Mouse (Mus musculus) midbrain, embryonic 15.5 days (tissue): ENCODE results near the gene Arhgap30. TPM values are rescaled to one million over a fixed set of nuclear protein-coding genes. Genes with fewer than 3 reads are reported as not detected.

Experiments
- ATAC-seq: fragments of 200-750 bp; cut with Nextera tagmentation; replicated peaks from 2 replicates; pipeline ENCODE4 v1.8.0; 2017; ENCODE audit warnings: moderate TSS enrichment
- H3K27ac ChIP-seq: fragments of 300-500 bp; sonication (generic); 2 replicates; pipeline ENCODE4 v1.5.1; 2015; ENCODE audit warnings: mild to moderate bottlenecking, inconsistent platforms
- H3K27me3 ChIP-seq: fragments of 300-500 bp; sonication (generic); replicated peaks from 2 replicates; pipeline ENCODE4 v1.6.1; 2015; ENCODE audit warnings: inconsistent platforms
- H3K36me3 ChIP-seq: fragments of 300-500 bp; sonication (generic); replicated peaks from 2 replicates; pipeline ENCODE4 v1.6.1; 2015; ENCODE audit warnings: inconsistent platforms
- H3K4me1 ChIP-seq: fragments of 300-500 bp; sonication (generic); 2 replicates; pipeline ENCODE4 v1.6.1; 2015; ENCODE audit warnings: inconsistent platforms
- H3K4me2 ChIP-seq: fragments of 300-500 bp; sonication (generic); 2 replicates; pipeline ENCODE4 v1.6.1; 2015; ENCODE audit warnings: inconsistent platforms, mild to moderate bottlenecking, moderate library complexity
- H3K4me3 ChIP-seq: fragments of 300-500 bp; sonication (generic); 2 replicates; pipeline ENCODE4 v1.5.1; 2015; ENCODE audit warnings: mild to moderate bottlenecking, inconsistent platforms
- H3K9ac ChIP-seq: fragments of 300-500 bp; sonication (generic); 2 replicates; pipeline ENCODE4 v1.6.1; 2015; ENCODE audit warnings: mild to moderate bottlenecking, inconsistent platforms
- H3K9me3 ChIP-seq: fragments of 300-500 bp; sonication (generic); 2 replicates; pipeline ENCODE4 v1.6.1; 2016; ENCODE audit warnings: inconsistent platforms
- WGBS: fragments of 180-500 bp; shearing (Covaris S2); methylation state at CpG from one replicate; pipeline ENCODE4 v1.1.7; 2015; ENCODE audit warnings: mixed read lengths; 5-methylcytosine and 5-hydroxymethylcytosine counted together
- polyA plus RNA-seq: library from polyadenylated mRNA; unstranded; fragments of >200 nt; fragmentation: Nextera tagmentation; extraction: Ambion mirVana; gene quantifications from 2 replicates; pipeline ENCODE4 v1.2.1, GENCODE M21; 2015

Gene Arhgap30
- polyA plus RNA-seq, 1 experiment from 2014 or later = 0.66 TPM

DNA sequence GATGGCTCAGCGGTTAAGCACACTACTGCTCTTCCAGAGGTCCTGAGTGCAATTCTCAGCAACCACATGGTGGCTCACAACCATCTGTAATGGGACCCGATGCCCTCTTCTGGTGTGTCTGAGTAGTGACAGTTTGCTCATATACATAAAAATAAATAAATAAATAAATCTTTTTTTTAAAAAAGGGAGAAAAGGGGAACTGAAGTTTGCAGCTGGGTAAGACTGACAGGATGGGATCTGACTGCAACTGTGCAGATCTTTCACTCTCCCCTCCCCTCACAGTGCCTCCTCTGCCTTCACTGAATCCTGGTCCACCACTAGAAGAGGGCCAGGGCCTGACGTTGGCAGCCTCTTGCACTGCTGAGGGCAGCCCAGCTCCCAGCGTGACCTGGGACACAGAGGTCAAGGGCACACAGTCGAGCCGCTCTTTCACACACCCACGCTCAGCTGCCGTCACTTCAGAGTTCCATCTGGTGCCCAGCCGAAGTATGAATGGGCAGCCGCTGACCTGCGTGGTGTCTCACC is 6.6 kb upstream of the Arhgap30 start:
- Histone ChIP-seq H3K4me2 (no peak overlapping the region), H3K27me3 (no peaks in the 10 kb centered on the region), H3K36me3 (no peaks in the 10 kb centered on the region), H3K4me3 (no peak overlapping the region), H3K9me3 (no peaks in the 10 kb centered on the region), H3K4me1 (peaks cover 4% of the 10 kb centered on the region; the same call in 1 of the 2 replicates), H3K27ac (no peak overlapping the region), H3K9ac (no peak overlapping the region)
- 79% methylated on average over 11 of the region's 11 CpGs for WGBS
- no peak for ATAC-seq

DNA sequence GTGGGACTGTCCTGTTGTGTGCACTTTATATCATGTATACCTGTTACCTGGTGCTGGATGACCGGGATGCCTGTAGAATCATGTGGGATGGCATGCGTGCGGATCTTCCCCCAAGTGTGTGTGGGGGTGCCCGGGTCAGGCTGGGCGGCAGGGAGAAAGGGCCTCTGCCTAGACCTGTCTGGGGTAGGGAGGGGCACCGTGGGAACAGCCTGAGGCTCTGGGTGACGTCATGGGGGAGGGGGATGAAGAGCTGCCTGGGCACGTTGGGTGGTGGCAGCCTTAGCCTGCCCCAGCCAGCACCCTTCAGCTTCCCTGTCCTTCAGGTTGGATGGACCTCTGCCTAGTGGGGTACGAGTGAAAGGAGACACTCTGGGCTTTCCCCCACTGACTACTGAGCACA is 4.4 kb upstream of the Arhgap30 start:
- Histone ChIP-seq H3K36me3 (no peaks in the 10 kb centered on the region), H3K4me1 (peaks cover 4% of the 10 kb centered on the region; the same call in 1 of the 2 replicates), H3K27me3 (no peaks in the 10 kb centered on the region), H3K4me3 (no peak overlapping the region), H3K4me2 (no peak overlapping the region), H3K9me3 (no peaks in the 10 kb centered on the region), H3K9ac (no peak overlapping the region), H3K27ac (no peak overlapping the region)
- no peak for ATAC-seq
- 72% methylated on average over 9 of the region's 9 CpGs for WGBS

DNA sequence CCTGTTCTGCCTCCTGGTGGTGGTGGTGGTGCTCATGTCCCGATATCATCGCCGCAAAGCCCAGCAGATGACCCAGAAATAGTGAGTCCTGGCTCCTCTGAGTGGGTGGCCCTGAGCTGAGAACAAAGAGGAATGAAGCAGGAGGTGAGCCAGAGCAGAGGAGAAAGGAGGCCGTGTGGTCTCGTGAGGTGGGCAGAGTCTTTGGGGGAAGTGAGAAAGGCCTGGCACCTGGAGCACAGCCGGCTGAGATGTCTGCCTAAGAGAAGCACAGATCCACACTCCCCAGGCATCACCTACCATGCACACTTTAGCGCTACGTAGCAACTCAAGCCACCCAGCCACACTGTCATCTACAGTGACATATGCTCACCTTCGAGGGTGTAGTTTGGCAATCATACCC is 3.6 kb upstream of the Arhgap30 start:
- Histone ChIP-seq H3K36me3 (no peaks in the 10 kb centered on the region), H3K9me3 (no peaks in the 10 kb centered on the region), H3K4me1 (peaks cover 2% of the 10 kb centered on the region; the same call in 1 of the 2 replicates), H3K4me2 (no peak overlapping the region), H3K4me3 (no peak overlapping the region), H3K9ac (no peak overlapping the region), H3K27ac (no peak overlapping the region), H3K27me3 (no peaks in the 10 kb centered on the region)
- WGBS = 67% methylated on average over 9 of the region's 9 CpGs
- no peak for ATAC-seq

DNA sequence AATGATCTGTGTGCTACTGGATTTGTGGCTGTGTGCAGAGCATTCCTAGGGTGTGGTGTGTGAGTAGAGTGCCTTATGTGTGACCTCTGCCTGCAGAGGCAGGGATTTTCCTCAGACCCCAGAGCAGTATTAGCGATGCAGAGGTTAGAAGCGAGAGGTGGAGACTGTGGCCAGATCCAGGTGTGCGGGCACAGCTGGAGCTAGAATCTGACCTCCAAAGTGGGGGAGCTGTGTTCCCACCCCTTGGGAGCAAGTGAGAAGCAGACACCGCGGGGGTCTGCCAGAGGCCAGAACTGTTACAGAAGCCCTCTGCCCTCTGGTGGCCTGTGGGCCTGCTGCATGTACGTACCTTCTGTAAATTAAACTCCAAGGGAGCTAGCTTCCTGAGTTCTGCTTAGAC is 1.7 kb upstream of the Arhgap30 start:
- ATAC-seq = no peak
- Histone ChIP-seq H3K27ac (no peak overlapping the region), H3K9ac (no peak overlapping the region), H3K4me1 (no peaks in the 10 kb centered on the region), H3K36me3 (no peaks in the 10 kb centered on the region), H3K4me2 (no peak overlapping the region), H3K9me3 (no peaks in the 10 kb centered on the region), H3K27me3 (no peaks in the 10 kb centered on the region), H3K4me3 (no peak overlapping the region)
- WGBS = 26% methylated on average over 6 of the region's 6 CpGs

DNA sequence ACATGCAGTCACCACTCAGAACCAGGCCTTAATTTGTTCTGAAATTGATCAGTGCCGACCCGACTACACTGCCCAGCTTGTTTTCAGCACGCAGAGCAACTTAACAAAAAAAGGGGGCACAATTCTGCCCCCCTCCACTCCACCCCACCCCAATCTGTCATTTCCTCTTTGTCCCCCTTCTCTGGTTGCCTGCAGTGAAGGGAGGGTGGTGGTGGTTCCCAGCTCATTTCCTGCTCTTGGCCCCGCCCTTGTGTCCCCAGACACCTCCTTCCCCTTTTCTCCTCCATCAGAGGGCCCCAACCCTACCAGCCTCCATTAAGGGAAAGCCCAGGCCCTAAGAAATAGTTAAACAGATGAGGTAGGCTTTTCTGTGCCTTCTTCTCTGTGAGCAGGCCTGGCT is 1.3 kb downstream of the Arhgap30 start:
- Histone ChIP-seq H3K4me3 (no peak overlapping the region), H3K9me3 (no peaks in the 10 kb centered on the region), H3K27ac (no peak overlapping the region), H3K27me3 (no peaks in the 10 kb centered on the region), H3K4me2 (no peak overlapping the region), H3K36me3 (no peaks in the 10 kb centered on the region), H3K4me1 (no peaks in the 10 kb centered on the region), H3K9ac (no peak overlapping the region)
- 83% methylated on average over 4 of the region's 4 CpGs for WGBS
- no peak for ATAC-seq

DNA sequence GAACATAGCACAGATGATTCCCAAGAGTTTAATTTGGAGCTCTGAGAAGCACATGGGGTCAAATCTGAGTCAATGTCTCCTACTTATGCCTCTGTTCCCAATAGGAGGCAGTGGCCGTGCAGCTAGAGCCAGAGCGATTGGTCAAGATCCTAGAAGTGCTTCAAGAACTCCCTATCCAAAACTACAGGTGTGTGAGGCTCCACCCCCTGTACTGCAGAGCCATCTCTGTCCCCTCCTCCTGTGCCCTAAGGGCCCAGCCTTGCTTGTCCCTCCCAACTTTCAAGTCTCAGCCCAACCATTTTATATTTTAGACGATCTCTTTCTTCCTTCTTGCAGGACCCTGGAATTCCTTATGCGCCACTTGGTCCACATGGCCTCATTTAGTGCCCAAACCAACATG is 13.1 kb downstream of the Arhgap30 start:
- Histone ChIP-seq H3K27me3 (no peaks in the 10 kb centered on the region; the same call in 1 of the 2 replicates), H3K4me3 (no peak overlapping the region), H3K4me2 (no peak overlapping the region), H3K4me1 (no peaks in the 10 kb centered on the region), H3K27ac (no peak overlapping the region), H3K9ac (no peak overlapping the region), H3K36me3 (no peaks in the 10 kb centered on the region), H3K9me3 (no peaks in the 10 kb centered on the region)
- WGBS = 85% methylated on average over 4 of the region's 4 CpGs
- ATAC-seq = no peak

DNA sequence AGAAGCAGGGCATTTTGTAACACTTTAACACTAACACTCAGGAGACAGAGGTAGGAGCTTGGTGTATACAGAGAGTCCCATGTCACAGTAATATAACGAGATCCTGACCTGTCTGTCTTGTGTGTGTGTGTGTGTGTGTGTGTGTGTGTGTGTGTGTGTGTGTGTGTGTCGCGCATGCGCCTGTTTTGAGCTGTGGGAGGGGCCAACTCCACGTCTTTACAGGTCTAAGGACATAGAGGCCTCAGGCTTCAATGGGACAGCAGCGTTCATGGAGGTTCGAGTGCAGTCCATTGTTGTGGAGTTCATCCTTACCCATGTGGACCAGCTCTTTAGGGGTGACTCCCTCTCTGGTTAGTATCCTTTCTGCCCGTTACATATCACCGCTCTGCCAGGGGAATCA is 14.2 kb downstream of the Arhgap30 start:
- WGBS = 76% methylated on average over 7 of the region's 9 CpGs
- Histone ChIP-seq H3K4me3 (no peak overlapping the region), H3K9me3 (no peaks in the 10 kb centered on the region), H3K36me3 (no peaks in the 10 kb centered on the region), H3K4me1 (no peaks in the 10 kb centered on the region), H3K27ac (no peak overlapping the region), H3K27me3 (peaks cover 4% of the 10 kb centered on the region; the same call in 1 of the 2 replicates), H3K9ac (no peak overlapping the region), H3K4me2 (no peak overlapping the region)
- ATAC-seq = no peak

DNA sequence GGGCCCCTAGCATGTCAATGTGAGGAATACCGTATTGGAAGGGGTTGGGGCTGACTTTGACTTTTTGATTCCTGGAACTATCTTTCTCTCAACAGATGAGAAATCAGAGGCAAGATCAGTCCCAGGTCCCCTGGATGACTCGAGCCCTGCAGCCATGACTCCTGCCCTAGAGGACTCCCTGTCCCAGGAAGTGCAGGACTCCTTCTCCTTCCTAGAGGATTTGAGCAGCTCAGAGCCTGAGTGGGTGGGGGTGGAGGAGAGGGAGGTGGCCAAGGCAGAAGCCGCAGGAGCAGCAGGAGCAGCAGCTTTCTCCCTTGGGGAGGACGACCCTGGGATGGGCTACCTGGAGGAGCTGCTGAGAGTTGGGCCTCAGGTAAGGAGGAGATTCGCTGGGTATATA is 18.5 kb downstream of the Arhgap30 start:
- Histone ChIP-seq H3K27ac (no peak overlapping the region), H3K4me2 (no peak overlapping the region), H3K9me3 (no peaks in the 10 kb centered on the region), H3K36me3 (no peaks in the 10 kb centered on the region), H3K4me1 (no peaks in the 10 kb centered on the region), H3K4me3 (no peak overlapping the region), H3K27me3 (peaks cover 11% of the 10 kb centered on the region; the same call in 1 of the 2 replicates), H3K9ac (no peak overlapping the region)
- 80% methylated on average over 5 of the region's 5 CpGs for WGBS
- ATAC-seq = no peak

DNA sequence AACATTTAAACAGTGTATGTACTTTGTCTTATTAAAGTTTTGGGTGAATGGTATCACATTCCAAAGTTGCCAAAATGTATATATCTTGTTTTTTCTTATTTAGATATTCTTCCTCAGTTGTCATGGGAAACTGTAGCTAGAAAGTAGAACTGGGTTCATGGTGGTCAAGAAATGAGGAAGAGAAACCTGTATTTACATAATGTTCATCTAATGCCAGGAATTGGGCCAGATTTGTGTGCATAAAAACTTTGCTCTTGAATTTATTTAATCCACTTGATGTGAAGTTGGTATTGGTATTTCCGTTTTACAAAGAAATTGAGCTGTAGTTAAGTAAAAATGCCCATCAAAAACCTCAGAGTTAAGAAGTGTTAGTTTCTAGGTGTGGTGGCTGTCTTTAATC is 21.5 kb downstream of the Arhgap30 start:
- H3K27me3 ChIP-seq = peaks cover 11% of the 10 kb centered on the region; the same call in 1 of the 2 replicates
- H3K4me1 ChIP-seq = peaks cover 22% of the 10 kb centered on the region
- H3K4me3 ChIP-seq = no peak overlapping the region
- H3K4me2 ChIP-seq = no peak overlapping the region
- ATAC-seq = no peak
- no peak overlapping the region for H3K9ac ChIP-seq
- no peak overlapping the region for H3K27ac ChIP-seq
- H3K36me3 ChIP-seq = peaks cover 1% of the 10 kb centered on the region; the same call in 1 of the 2 replicates
- WGBS = 94% methylated on average over 1 of the region's 1 CpGs
- H3K9me3 ChIP-seq = no peaks in the 10 kb centered on the region

DNA sequence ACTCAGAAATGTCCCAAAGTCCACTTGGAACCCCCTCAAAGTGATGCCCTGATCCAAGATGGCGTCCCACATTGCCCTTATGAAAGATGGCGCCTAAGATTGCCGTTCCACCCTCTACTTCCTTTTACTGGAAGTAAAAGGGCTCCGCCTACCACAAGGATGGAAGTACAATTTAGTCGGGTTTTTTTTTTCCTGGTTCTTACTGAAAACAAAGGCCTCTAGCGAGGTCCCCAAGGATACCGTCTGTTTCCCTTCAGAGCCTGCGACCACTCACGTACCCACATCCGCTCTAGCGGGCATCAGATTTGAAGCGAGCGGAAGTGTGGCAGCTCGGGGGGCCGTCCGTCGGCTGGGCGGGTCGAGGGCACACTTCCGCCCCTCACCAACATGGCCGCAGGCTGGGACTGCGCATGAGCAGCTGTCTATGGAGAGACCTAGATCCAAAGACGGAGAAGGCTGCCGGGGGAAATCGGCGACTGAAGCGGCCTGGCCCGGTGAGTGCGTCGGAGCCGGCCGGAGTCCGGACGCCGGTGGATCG is 22.3 kb downstream of the Arhgap30 start, which contains the start of gene Usf1:
Gene Usf1, plus strand, starts transcription at position 367 of the 538 bp plus-strand sequence.
- H3K4me1 ChIP-seq = peaks cover 22% of the 10 kb centered on the region
- H3K4me3 ChIP-seq = peak within 1 kb of the TSS; percentile 92
- no peaks in the 10 kb centered on the region for H3K9me3 ChIP-seq
- under 1% methylated on average over 36 of the region's 36 CpGs for WGBS
- peak within 1 kb of the TSS; percentile 55 for H3K4me2 ChIP-seq
- H3K27me3 ChIP-seq = peaks cover 11% of the 10 kb centered on the region; the same call in 1 of the 2 replicates
- H3K27ac ChIP-seq = peak within 1 kb of the TSS; percentile 96
- peaks cover 8% of the 10 kb centered on the region; the same call in 1 of the 2 replicates for H3K36me3 ChIP-seq
- ATAC-seq = peak; percentile 98
- H3K9ac ChIP-seq = peak within 1 kb of the TSS; percentile 97

DNA sequence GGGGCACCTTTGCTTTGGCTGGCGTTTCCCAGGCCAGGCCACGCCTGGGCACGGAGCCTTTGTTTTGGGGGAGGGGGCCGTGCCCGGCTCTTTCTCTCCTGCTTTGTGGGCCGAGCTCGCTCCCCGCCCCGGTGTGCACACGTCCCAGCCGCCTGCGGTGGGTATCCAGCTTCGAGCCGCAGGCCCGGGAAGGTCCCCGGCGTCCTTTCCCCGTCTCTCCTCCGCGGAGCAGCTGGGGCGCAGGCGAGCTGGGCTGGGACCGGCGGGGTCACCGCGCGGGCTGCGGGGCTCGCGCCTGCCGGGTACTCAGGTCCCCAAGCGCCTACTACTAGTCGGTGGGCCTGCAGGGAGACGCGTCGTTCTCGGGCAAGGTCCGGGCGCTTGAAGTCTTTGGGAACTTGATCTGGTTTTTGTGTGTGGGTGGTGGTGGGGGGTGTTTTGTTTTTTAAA is 22.8 kb downstream of the Arhgap30 start:
- peaks cover 13% of the 10 kb centered on the region; the same call in 1 of the 2 replicates for H3K36me3 ChIP-seq
- peak overlapping the region; percentile 92 for H3K4me3 ChIP-seq
- H3K9ac ChIP-seq = peak overlapping the region; percentile 97
- peak; percentile 86 for ATAC-seq
- H3K9me3 ChIP-seq = no peaks in the 10 kb centered on the region
- peaks cover 22% of the 10 kb centered on the region for H3K4me1 ChIP-seq
- H3K4me2 ChIP-seq = peak overlapping the region; percentile 55
- peaks cover 11% of the 10 kb centered on the region; the same call in 1 of the 2 replicates for H3K27me3 ChIP-seq
- under 1% methylated on average over 37 of the region's 39 CpGs for WGBS
- H3K27ac ChIP-seq = peak overlapping the region; percentile 96

DNA sequence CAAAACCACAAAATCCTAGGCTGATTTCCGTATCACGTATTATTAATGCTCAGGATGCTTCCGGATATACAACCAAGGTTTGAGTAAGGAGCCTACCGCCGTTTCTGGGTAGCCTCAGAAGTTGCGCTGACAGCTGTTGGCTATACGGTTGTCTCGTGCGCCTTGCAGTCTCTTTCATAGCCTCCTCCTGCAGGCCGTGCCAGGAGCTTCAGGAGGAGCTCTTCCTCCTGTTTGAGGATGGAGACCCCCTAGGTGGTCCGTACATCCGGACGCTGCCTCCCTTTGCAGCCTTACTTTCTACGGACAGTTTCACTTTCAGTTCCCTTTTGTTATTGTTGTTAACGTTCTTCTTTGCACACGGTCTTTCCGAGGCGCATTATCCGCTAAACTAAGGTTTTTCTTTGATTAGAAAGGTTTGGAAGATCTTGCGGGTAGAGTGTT is 23.3 kb downstream of the Arhgap30 start:
- Histone ChIP-seq H3K36me3 (peaks cover 18% of the 10 kb centered on the region; the same call in 1 of the 2 replicates), H3K27me3 (peaks cover 11% of the 10 kb centered on the region; the same call in 1 of the 2 replicates), H3K9ac (peak overlapping the region; percentile 97), H3K9me3 (no peaks in the 10 kb centered on the region), H3K4me2 (peak overlapping the region; percentile 55), H3K4me3 (peak overlapping the region; percentile 92), H3K4me1 (peaks cover 22% of the 10 kb centered on the region), H3K27ac (peak overlapping the region; percentile 96)
- ATAC-seq = peak; percentile 59
- under 1% methylated on average over 20 of the region's 20 CpGs for WGBS
